Mouse (Mus musculus): ENCODE results near the gene Pced1a. TPM values are rescaled to one million over a fixed set of nuclear protein-coding genes. Genes with fewer than 3 reads are reported as not detected.

The Pced1a gene
- total RNA-seq, 2 experiments from 2014 or later = 3.2 to 4.5 TPM

- intact Hi-C loops (cut with DNase I; ENCODE audit: low total_unique reads) = no loop called here
- no peak for DNase-seq
Observed at GRCm38 (mm10) chr2:130439840-130440480, 15.5 kb upstream of the Pced1a start.

- intact Hi-C loops (cut with DNase I; ENCODE audit: low total_unique reads) = no loop called here
- DNase-seq = no peak
Observed at GRCm38 (mm10) chr2:130438861-130439260, 14.4 kb upstream of the Pced1a start.

GRCm38 (mm10) chr2:130436769-130437168 lies 12.3 kb upstream of the Pced1a start:
- no peak for DNase-seq

GRCm38 (mm10) chr2:130433152-130433551 lies 8.7 kb upstream of the Pced1a start:
- no peak for DNase-seq
- intact Hi-C loops (cut with DNase I; ENCODE audit: low total_unique reads) = no loop called here

More at GRCm38 (mm10) chr2:130436769-130437168, 12.3 kb upstream of the Pced1a start:
- intact Hi-C loops (cut with DNase I; ENCODE audit: low total_unique reads) = no loop called here

GRCm38 (mm10) chr2:130432157-130432556 lies 7.7 kb upstream of the Pced1a start:
- intact Hi-C loops (cut with DNase I; ENCODE audit: low total_unique reads) = no loop called here
- DNase-seq = no peak

- DNase-seq = no peak
- intact Hi-C loops (cut with DNase I; ENCODE audit: low total_unique reads) = no loop called here
Observed at GRCm38 (mm10) chr2:130430484-130430883, 6.0 kb upstream of the Pced1a start.

GRCm38 (mm10) chr2:130429851-130430250 lies 5.3 kb upstream of the Pced1a start:
- intact Hi-C loops (cut with DNase I; ENCODE audit: low total_unique reads) = no loop called here
- no peak for DNase-seq

- DNase-seq = no peak
- intact Hi-C loops (cut with DNase I; ENCODE audit: low total_unique reads) = no loop called here
Observed at GRCm38 (mm10) chr2:130425112-130425511, 611 bp upstream of the Pced1a start.

- intact Hi-C loops (cut with DNase I; ENCODE audit: low total_unique reads) = no loop called here
Observed at GRCm38 (mm10) chr2:130423397-130424125, 940 bp downstream of the Pced1a start.

GRCm38 (mm10) chr2:130421781-130422620 lies 2.5 kb downstream of the Pced1a start:
- intact Hi-C loops (cut with DNase I; ENCODE audit: low total_unique reads) = no loop called here
- DNase-seq = no peak

More at GRCm38 (mm10) chr2:130423397-130424125, 940 bp downstream of the Pced1a start:
- peak; percentile 78 for DNase-seq

- DNase-seq = no peak
- intact Hi-C loops (cut with DNase I; ENCODE audit: low total_unique reads) = loop anchor here (5.0 kb wide), 1 partner anchor 122 kb away; no protein-coding TSS in a partner anchor
Observed at GRCm38 (mm10) chr2:130414094-130414856, 10.2 kb downstream of the Pced1a start.

GRCm38 (mm10) chr2:130412775-130413174 lies 11.7 kb downstream of the Pced1a start:
- DNase-seq = no peak
- intact Hi-C loops (cut with DNase I; ENCODE audit: low total_unique reads) = loop anchor here (5.0 kb wide), 1 partner anchor 120 kb away; no protein-coding TSS in a partner anchor

- peak; percentile 89 for DNase-seq
- intact Hi-C loops (cut with DNase I; ENCODE audit: low total_unique reads) = loop anchor here (5.0 kb wide), 1 partner anchor 120 kb away; no protein-coding TSS in a partner anchor
Observed at GRCm38 (mm10) chr2:130411558-130412495, 12.7 kb downstream of the Pced1a start.

- intact Hi-C loops (cut with DNase I; ENCODE audit: low total_unique reads) = no loop called here
- DNase-seq = no peak
Observed at GRCm38 (mm10) chr2:130408194-130408593, 16.3 kb downstream of the Pced1a start.

- intact Hi-C loops (cut with DNase I; ENCODE audit: low total_unique reads) = no loop called here
- DNase-seq = no peak
Observed at GRCm38 (mm10) chr2:130406178-130406577, 18.3 kb downstream of the Pced1a start, which contains the start of gene Tmem239. Gene Tmem239, plus strand, starts transcription at chr2:130406478.

GRCm38 (mm10) chr2:130404939-130405338 lies 19.6 kb downstream of the Pced1a start, which contains the start of the genes Gm28372 and 1700020A23Rik:
Gene Gm28372, plus strand, starts transcription at chr2:130405239.
Gene 1700020A23Rik, plus strand, starts transcription at chr2:130405259.
- intact Hi-C loops (cut with DNase I; ENCODE audit: low total_unique reads) = no loop called here

GRCm38 (mm10) chr2:130401891-130402290 lies 22.6 kb downstream of the Pced1a start:
- no peak for DNase-seq
- intact Hi-C loops (cut with DNase I; ENCODE audit: low total_unique reads) = no loop called here

More at GRCm38 (mm10) chr2:130404939-130405338, 19.6 kb downstream of the Pced1a start, which contains the start of the genes Gm28372 and 1700020A23Rik:
- DNase-seq = no peak

- DNase-seq = no peak
- intact Hi-C loops (cut with DNase I; ENCODE audit: low total_unique reads) = no loop called here
Observed at GRCm38 (mm10) chr2:130400046-130400445, 24.5 kb downstream of the Pced1a start.
